Mouse (Mus musculus) heart, embryonic 11.5 days (tissue): ENCODE results near the gene Aff3. TPM values are rescaled to one million over a fixed set of nuclear protein-coding genes. Genes with fewer than 3 reads are reported as not detected.

Source experiments
- ATAC-seq: fragments of 200-750 bp; cut with Nextera tagmentation; replicated peaks from 2 replicates; pipeline ENCODE4 v1.8.0; 2017; ENCODE audit warnings: moderate library complexity; ENCODE audit not compliant: insufficient number of reproducible peaks, low FRiP score, low TSS enrichment
- H3K27ac ChIP-seq: fragments of 300-500 bp; sonication (generic); 2 replicates; pipeline ENCODE4 v1.5.1; 2014; ENCODE audit warnings: mild to moderate bottlenecking, low read depth, low read length
- H3K27me3 ChIP-seq: fragments of 300-500 bp; sonication (generic); 2 replicates; pipeline ENCODE4 v1.6.1; 2014; ENCODE audit warnings: mild to moderate bottlenecking, low read length, mixed read lengths; ENCODE audit not compliant: control insufficient read depth, insufficient read depth
- H3K36me3 ChIP-seq: fragments of 300-500 bp; sonication (generic); 2 replicates; pipeline ENCODE4 v1.6.1; 2014; ENCODE audit warnings: mild to moderate bottlenecking, low read length, moderate library complexity, mixed read lengths; ENCODE audit not compliant: control insufficient read depth, insufficient read depth
- H3K4me1 ChIP-seq: fragments of 300-500 bp; sonication (generic); 2 replicates; pipeline ENCODE4 v1.6.1; 2014; ENCODE audit warnings: low read length; ENCODE audit not compliant: control insufficient read depth, insufficient read depth
- H3K4me2 ChIP-seq: fragments of 300-500 bp; sonication (generic); 2 replicates; pipeline ENCODE4 v1.6.1; 2014; ENCODE audit warnings: mild to moderate bottlenecking, moderate library complexity
- H3K4me3 ChIP-seq: fragments of 300-500 bp; sonication (generic); 2 replicates; pipeline ENCODE4 v1.5.1; 2014; ENCODE audit warnings: low read depth, low read length
- H3K9ac ChIP-seq: fragments of 300-500 bp; sonication (generic); 2 replicates; pipeline ENCODE4 v1.6.1; 2014; ENCODE audit warnings: mild to moderate bottlenecking, low read depth, low read length, moderate library complexity
- H3K9me3 ChIP-seq: fragments of 300-500 bp; sonication (generic); replicated peaks from 2 replicates; pipeline ENCODE4 v1.6.1; 2016; ENCODE audit warnings: low read length; ENCODE audit not compliant: control insufficient read depth
- WGBS: fragments of 180-500 bp; shearing (Covaris S2); extraction: QIAGEN DNeasy Blood & Tissue Kit; methylation state at CpG from one replicate; pipeline ENCODE4 v1.1.7; 2014; ENCODE audit not compliant: insufficient replicate concordance; 5-methylcytosine and 5-hydroxymethylcytosine counted together
- polyA plus RNA-seq: library from polyadenylated mRNA; unstranded; fragments of >200 nt; fragmentation: Nextera tagmentation; extraction: Ambion mirVana; gene quantifications from 2 replicates; pipeline ENCODE4 v1.2.1, GENCODE M21; 2014

Gene Aff3
- polyA plus RNA-seq, 1 experiment from 2014 or later, result 6.7 TPM

DNA sequence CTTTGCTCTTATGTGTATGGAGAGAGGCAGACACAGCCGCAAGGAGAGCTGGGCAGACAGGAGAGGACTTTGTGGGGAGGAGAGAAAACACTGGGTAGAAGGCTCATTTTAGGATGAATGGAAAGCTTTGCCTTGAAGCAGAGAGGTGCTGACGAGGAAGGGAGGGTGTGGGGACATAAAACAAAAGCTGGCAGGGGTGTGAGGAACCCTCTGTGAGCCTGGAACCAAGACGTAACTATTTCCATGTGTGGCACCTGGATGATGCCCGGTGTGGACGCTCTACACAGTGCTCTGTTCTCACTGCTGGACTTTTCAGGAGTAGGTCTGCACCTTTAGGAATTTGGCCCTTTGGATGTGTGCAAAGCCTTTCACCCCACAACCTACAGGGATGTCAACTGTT, 447.7 kb downstream of the Aff3 start:
- Histone ChIP-seq H3K4me1 (0 out of 2 replicates have a peak, but pooled peaks cover 3% of the 10 kb centered on the region), H3K4me2 (no peak overlapping the region), H3K27me3 (no peaks in the 10 kb centered on the region), H3K9me3 (no peaks in the 10 kb centered on the region), H3K4me3 (no peak overlapping the region), H3K36me3 (no peaks in the 10 kb centered on the region), H3K27ac (no peak overlapping the region), H3K9ac (no peak overlapping the region)
- no peak for ATAC-seq
- WGBS, result 78% methylated on average over 5 of the region's 5 CpGs

DNA sequence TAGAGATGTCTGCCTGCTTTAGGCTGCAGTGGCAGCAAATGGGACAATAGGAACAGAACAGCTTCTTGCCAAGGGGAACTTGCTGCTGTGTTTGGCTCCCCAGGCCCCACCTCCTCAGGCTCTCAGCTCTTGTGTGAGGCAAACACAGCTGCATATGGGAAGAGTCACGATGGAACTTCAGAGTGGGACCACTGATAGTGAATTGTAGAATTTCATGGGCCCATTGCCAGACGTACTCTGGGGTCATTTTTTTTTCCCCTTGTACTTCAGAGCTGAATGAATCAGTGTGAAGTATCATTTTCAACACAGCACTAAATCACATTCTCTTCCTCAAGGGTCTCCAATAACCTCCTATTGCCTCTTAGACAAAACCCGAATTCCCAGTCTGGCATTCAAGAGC, 451.4 kb downstream of the Aff3 start:
- H3K27me3 ChIP-seq, result peaks cover 2% of the 10 kb centered on the region
- H3K4me3 ChIP-seq, result no peak overlapping the region
- no peaks in the 10 kb centered on the region for H3K36me3 ChIP-seq
- no peak overlapping the region for H3K4me2 ChIP-seq
- no peak overlapping the region for H3K27ac ChIP-seq
- no peaks in the 10 kb centered on the region for H3K9me3 ChIP-seq
- no peak for ATAC-seq
- no peak overlapping the region for H3K9ac ChIP-seq
- 0 out of 2 replicates have a peak, but pooled peaks cover 2% of the 10 kb centered on the region for H3K4me1 ChIP-seq
- 52% methylated on average over 3 of the region's 3 CpGs for WGBS

DNA sequence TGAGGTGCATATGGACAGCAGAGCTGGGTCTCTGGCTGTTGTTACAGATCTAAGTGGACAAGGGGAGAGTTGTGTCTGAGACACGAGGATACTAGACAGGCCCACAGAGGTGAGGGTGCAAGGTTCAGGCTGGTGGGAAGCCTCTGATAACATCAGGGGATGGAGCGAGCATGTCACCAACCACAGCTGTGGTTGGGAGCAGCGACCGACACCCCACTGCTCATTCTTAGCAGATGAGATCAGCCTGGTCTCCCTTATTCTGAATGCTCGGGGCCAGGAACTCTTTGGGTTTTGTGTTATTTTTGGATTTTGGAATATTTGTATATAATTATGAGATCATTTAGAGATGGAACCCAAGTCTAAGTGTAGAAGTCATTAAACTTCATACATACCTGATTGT, 452.4 kb downstream of the Aff3 start:
- no peaks in the 10 kb centered on the region for H3K9me3 ChIP-seq
- no peak for ATAC-seq

DNA sequence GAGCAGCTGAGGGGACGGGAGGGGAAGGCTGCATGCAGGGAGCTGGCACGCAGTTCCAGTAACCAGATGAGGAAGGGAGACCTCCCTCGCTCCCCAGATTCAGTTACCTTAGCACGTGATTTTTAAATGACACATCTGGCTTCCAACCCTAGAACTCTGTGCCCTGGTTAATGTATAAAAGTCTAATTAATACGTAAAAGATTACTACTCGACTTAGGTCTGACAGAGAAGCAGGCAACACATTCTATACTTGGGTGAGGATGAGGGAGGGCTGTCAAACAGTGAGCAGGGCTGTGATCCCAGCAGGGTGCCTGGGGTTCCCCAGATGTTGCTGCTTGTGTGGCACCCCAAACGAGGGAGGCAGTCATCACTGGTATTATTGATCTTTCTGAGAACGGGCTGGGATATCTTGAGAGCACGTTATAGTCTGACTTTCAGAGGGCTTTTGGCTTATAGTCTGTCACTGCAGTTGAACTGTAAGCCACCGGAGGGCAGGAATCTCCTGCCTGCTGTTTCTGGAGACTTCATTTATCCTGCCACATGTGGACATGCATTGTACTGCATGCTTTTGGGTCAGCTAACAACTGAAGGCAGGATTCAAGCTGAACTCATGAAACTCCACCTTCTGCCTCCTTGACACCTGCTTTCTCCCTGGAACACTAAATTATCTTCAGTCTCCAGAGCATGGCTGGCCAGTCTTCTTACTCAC, 462.1 kb downstream of the Aff3 start:
- H3K4me3 ChIP-seq, result no peak overlapping the region
- 70% methylated on average over 10 of the region's 10 CpGs for WGBS

More for the DNA sequence above, 452.4 kb downstream of the Aff3 start:
- Histone ChIP-seq H3K27ac (no peak overlapping the region), H3K36me3 (no peaks in the 10 kb centered on the region), H3K4me1 (no peaks in the 10 kb centered on the region), H3K4me3 (no peak overlapping the region), H3K9ac (no peak overlapping the region), H3K4me2 (no peak overlapping the region), H3K27me3 (peaks cover 2% of the 10 kb centered on the region)
- 45% methylated on average over 5 of the region's 5 CpGs for WGBS

DNA sequence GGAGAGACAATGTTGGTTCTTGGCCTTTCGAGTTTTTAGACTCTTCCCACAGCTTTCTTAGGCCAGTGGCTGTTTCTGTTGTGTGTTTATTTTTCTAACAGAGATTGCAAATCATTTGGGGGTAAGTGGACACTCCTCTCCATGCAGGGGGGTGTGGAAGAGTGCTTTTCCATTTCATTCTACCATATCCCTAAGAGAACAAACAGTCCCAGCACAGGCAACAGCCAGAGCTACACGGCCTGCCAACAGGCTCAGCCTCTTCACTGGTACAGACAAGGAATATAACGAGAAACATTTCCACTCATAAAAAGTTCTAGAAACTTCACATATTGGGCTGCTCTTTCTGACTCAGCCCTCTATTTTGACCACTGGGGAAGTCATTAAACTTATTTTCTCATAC, 463.0 kb downstream of the Aff3 start:
- Histone ChIP-seq H3K36me3 (no peaks in the 10 kb centered on the region), H3K9me3 (no peaks in the 10 kb centered on the region), H3K27ac (no peak overlapping the region), H3K4me1 (peaks cover 13% of the 10 kb centered on the region), H3K4me3 (no peak overlapping the region), H3K27me3 (no peaks in the 10 kb centered on the region), H3K9ac (no peak overlapping the region), H3K4me2 (no peak overlapping the region)
- WGBS, result 85% methylated on average over 3 of the region's 3 CpGs
- ATAC-seq, result no peak

More for the DNA sequence above, 462.1 kb downstream of the Aff3 start:
- Histone ChIP-seq H3K4me1 (peaks cover 13% of the 10 kb centered on the region), H3K36me3 (no peaks in the 10 kb centered on the region), H3K9ac (no peak overlapping the region), H3K27ac (no peak overlapping the region), H3K4me2 (no peak overlapping the region), H3K9me3 (no peaks in the 10 kb centered on the region), H3K27me3 (no peaks in the 10 kb centered on the region)
- no peak for ATAC-seq

DNA sequence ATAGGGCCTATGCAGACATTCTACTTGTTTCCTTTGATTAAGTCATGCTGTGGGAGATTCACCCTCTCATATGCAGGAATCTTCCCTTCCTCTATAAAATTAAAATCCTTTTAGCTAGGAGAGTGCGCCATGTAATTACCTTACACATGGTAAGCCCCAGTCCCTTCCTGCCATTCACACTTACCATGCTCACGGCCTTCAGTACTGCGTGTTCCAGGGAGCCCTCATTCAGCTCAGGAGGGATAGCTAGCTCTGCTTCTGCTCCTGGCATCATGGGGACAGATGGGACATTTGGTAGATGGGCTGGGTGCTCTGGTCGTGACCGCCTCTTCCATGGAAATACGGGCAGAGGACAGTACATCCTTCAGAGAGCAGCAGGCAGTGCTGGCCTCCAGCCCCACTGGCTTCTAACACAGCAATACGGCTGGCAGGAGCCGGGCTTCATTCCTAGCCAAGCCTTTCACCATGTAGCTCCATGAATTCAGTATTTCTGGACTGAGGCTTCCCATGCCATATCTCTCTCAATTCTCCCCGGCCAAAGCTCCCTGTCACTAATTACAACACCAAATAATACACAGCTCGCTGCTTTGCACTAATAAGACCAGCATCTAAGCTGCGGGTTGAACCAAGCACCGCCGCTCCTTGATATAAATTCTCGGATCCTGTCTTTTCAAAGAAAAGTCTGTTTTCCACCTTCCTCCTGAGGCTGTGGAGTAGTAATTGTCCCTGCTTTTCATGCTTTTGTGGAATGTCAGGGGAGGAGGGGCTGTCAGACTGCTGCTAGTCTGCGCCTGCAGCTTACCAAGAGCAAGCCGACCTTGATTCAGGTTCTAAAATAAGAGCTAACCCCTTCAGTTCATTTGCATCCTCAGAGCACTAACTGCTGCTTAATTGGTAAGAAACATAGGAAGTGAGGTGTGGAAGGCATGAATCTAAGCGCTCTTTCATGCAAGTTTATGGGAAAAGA, 464.8 kb downstream of the Aff3 start:
- H3K4me1 ChIP-seq, result peaks cover 13% of the 10 kb centered on the region
- H3K27ac ChIP-seq, result peak overlapping the region; percentile 41; the same call in 1 of the 2 replicates
- H3K9ac ChIP-seq, result no peak overlapping the region
- no peaks in the 10 kb centered on the region for H3K36me3 ChIP-seq
- no peaks in the 10 kb centered on the region for H3K27me3 ChIP-seq
- H3K9me3 ChIP-seq, result no peaks in the 10 kb centered on the region
- H3K4me2 ChIP-seq, result no peak overlapping the region
- H3K4me3 ChIP-seq, result no peak overlapping the region
- ATAC-seq, result no peak
- WGBS, result 66% methylated on average over 17 of the region's 17 CpGs

DNA sequence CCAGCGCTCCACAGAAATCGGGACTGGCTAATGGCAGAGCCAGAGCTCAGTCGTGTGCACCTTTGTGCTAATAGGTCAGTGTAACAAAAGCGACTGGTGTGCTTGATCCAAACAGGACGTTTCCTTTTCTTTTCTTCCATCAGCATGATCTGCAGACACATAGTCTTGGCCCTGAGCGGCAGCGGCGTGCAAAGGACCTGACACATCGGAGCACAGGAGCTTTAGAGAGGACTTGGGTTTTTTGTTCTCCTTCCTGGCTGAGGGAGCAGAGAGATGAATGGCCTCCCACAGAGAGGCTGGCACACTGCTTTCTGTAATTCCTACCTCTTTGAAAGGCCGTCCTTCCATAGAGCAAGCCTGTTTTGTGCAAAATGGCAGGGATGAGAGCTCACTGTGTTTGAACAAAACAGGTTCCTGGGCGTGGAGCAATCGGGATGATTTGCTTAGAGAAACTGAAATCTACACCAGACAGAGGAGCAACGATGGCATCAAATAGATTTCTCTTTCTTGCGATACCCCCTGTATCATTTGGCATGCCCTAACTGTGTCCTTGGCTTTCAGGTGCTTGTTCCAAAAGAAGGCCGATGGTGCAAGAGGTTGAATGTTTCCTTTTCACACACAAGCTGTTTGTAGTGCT, 466.2 kb downstream of the Aff3 start:
- Histone ChIP-seq H3K27me3 (no peaks in the 10 kb centered on the region), H3K36me3 (no peaks in the 10 kb centered on the region), H3K27ac (no peak overlapping the region), H3K9ac (no peak overlapping the region), H3K4me2 (no peak overlapping the region), H3K9me3 (no peaks in the 10 kb centered on the region), H3K4me3 (no peak overlapping the region), H3K4me1 (peaks cover 13% of the 10 kb centered on the region)
- no peak for ATAC-seq
- WGBS, result 80% methylated on average over 15 of the region's 15 CpGs

DNA sequence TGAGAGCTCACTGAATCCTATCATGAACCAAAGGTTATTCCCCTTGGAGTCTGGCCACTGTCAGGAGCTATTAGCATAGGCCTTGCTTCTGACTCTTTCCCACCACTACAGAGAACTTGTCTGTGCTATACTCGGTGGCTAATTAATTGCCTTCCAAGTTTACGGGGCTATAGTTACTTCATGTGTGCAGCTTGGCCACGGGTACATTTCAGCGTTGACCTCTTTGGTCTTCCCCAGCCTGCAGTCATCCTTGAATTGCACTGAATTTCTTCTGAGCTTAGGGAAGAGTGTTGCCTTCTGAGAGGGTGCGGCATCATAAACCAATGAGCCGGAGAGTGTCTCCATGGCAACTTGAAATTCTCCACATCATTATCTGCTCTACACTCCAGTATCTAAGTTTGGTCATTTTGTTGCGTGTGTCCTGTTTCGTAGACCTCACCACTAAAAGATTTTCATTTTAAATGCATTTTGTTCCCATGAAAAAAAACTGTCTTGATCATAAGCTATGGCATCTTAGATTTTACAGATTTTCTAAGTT, 467.5 kb downstream of the Aff3 start:
- 88% methylated on average over 8 of the region's 8 CpGs for WGBS
- Histone ChIP-seq H3K36me3 (no peaks in the 10 kb centered on the region), H3K4me2 (no peak overlapping the region), H3K9me3 (no peaks in the 10 kb centered on the region), H3K27me3 (no peaks in the 10 kb centered on the region), H3K4me3 (no peak overlapping the region), H3K4me1 (peaks cover 13% of the 10 kb centered on the region), H3K9ac (no peak overlapping the region), H3K27ac (no peak overlapping the region)
- no peak for ATAC-seq
